Mouse (Mus musculus) stomach, embryonic 16.5 days (tissue): ENCODE results near the gene Gdf15. TPM values are rescaled to one million over a fixed set of nuclear protein-coding genes. Genes with fewer than 3 reads are reported as not detected.

ENCODE experiments used
- ATAC-seq: fragments of 200-750 bp; cut with Nextera tagmentation; 2 replicates; pipeline ENCODE4 v1.8.0; 2017; ENCODE audit warnings: moderate number of reproducible peaks, moderate TSS enrichment; ENCODE audit not compliant: insufficient read depth, low FRiP score
- H3K27ac ChIP-seq: fragments of 300-500 bp; sonication (generic); 2 replicates; pipeline ENCODE4 v1.5.1; 2014; ENCODE audit warnings: low read length
- H3K27me3 ChIP-seq: fragments of 300-500 bp; sonication (generic); 2 replicates; pipeline ENCODE4 v1.6.1; 2014; ENCODE audit warnings: low read length, control low read depth, mixed read lengths; ENCODE audit not compliant: control insufficient read depth, insufficient read depth
- H3K36me3 ChIP-seq: fragments of 300-500 bp; sonication (generic); 2 replicates; pipeline ENCODE4 v1.6.1; 2014; ENCODE audit warnings: low read length; ENCODE audit not compliant: control insufficient read depth, insufficient read depth
- H3K4me1 ChIP-seq: fragments of 300-500 bp; sonication (generic); 2 replicates; pipeline ENCODE4 v1.6.1; 2014; ENCODE audit warnings: low read length, control low read depth, mixed read lengths; ENCODE audit not compliant: control insufficient read depth, insufficient read depth
- H3K4me2 ChIP-seq: fragments of 300-500 bp; sonication (generic); 2 replicates; pipeline ENCODE4 v1.6.1; 2014; ENCODE audit warnings: low read depth, low read length, mixed read lengths
- H3K4me3 ChIP-seq: fragments of 300-500 bp; sonication (generic); replicated peaks from 2 replicates; pipeline ENCODE4 v1.5.1; 2014; ENCODE audit warnings: mild to moderate bottlenecking, low read length
- H3K9ac ChIP-seq: fragments of 300-500 bp; sonication (generic); 2 replicates; pipeline ENCODE4 v1.6.1; 2014; ENCODE audit warnings: low read length
- H3K9me3 ChIP-seq: fragments of 300-500 bp; sonication (generic); replicated peaks from 2 replicates; pipeline ENCODE4 v1.6.1; 2016; ENCODE audit warnings: low read length, control low read depth; ENCODE audit not compliant: control insufficient read depth
- WGBS: fragments of 180-500 bp; shearing (Covaris S2); extraction: QIAGEN DNeasy Blood & Tissue Kit; methylation state at CpG from one replicate; pipeline ENCODE4 v1.1.7; 2014; 5-methylcytosine and 5-hydroxymethylcytosine counted together
- polyA plus RNA-seq: library from polyadenylated mRNA; unstranded; fragments of >200 nt; fragmentation: Nextera tagmentation; extraction: Ambion mirVana; gene quantifications from 2 replicates; pipeline ENCODE4 v1.2.1, GENCODE M21; 2015

The Gdf15 gene
- polyA plus RNA-seq, 1 experiment from 2014 or later = 0.57 TPM

GRCm38 (mm10) chr8:70613763-70614162 lies 18.5 kb downstream of the Gdf15 start:
- no peaks in the 10 kb centered on the region for H3K9me3 ChIP-seq
- H3K36me3 ChIP-seq = no peaks in the 10 kb centered on the region
- H3K4me1 ChIP-seq = peaks cover 24% of the 10 kb centered on the region
- no peak overlapping the region for H3K4me3 ChIP-seq
- peak overlapping the region; percentile 38 for H3K27ac ChIP-seq
- no peaks in the 10 kb centered on the region for H3K27me3 ChIP-seq
- no peak overlapping the region for H3K4me2 ChIP-seq
- WGBS = 8% methylated on average over 1 of the region's 1 CpGs
- no peak overlapping the region; the same call in 1 of the 2 replicates for H3K9ac ChIP-seq
- ATAC-seq = no peak

- peaks cover 32% of the 10 kb centered on the region for H3K4me1 ChIP-seq
- H3K27me3 ChIP-seq = no peaks in the 10 kb centered on the region
- WGBS = under 1% methylated on average over 6 of the region's 6 CpGs
- H3K36me3 ChIP-seq = no peaks in the 10 kb centered on the region
- H3K9ac ChIP-seq = peak overlapping the region; percentile 97
- H3K4me2 ChIP-seq = peak overlapping the region; percentile 98
- peak overlapping the region; percentile 98 for H3K27ac ChIP-seq
- H3K4me3 ChIP-seq = peak overlapping the region; percentile 85
- no peak for ATAC-seq
- no peaks in the 10 kb centered on the region for H3K9me3 ChIP-seq
Measured at GRCm38 (mm10) chr8:70611849-70612248, 20.4 kb downstream of the Gdf15 start.

- H3K27me3 ChIP-seq = no peaks in the 10 kb centered on the region
- peak overlapping the region; percentile 85 for H3K4me3 ChIP-seq
- H3K4me1 ChIP-seq = peaks cover 33% of the 10 kb centered on the region
- peak overlapping the region; percentile 98 for H3K27ac ChIP-seq
- no peak; the same call in 1 of the 2 replicates for ATAC-seq
- no peaks in the 10 kb centered on the region for H3K36me3 ChIP-seq
- no peaks in the 10 kb centered on the region for H3K9me3 ChIP-seq
- peak overlapping the region; percentile 98 for H3K4me2 ChIP-seq
- peak overlapping the region; percentile 97 for H3K9ac ChIP-seq
- WGBS = under 1% methylated on average over 54 of the region's 54 CpGs
Measured at GRCm38 (mm10) chr8:70610796-70611771, 21.2 kb downstream of the Gdf15 start.

GRCm38 (mm10) chr8:70609849-70610795 lies 22.1 kb downstream of the Gdf15 start:
- Histone ChIP-seq H3K36me3 (no peaks in the 10 kb centered on the region), H3K4me3 (peak overlapping the region; percentile 85), H3K4me2 (peak overlapping the region; percentile 98), H3K27me3 (no peaks in the 10 kb centered on the region), H3K9ac (peak overlapping the region; percentile 97), H3K27ac (peak overlapping the region; percentile 98), H3K4me1 (peaks cover 33% of the 10 kb centered on the region), H3K9me3 (no peaks in the 10 kb centered on the region)
- under 1% methylated on average over 43 of the region's 45 CpGs for WGBS
- ATAC-seq = peak; percentile 81

GRCm38 (mm10) chr8:70609368-70609848 lies 22.8 kb downstream of the Gdf15 start:
- Histone ChIP-seq H3K9me3 (no peaks in the 10 kb centered on the region), H3K4me2 (peak overlapping the region; percentile 98), H3K36me3 (no peaks in the 10 kb centered on the region), H3K4me3 (peak overlapping the region; percentile 85), H3K9ac (peak overlapping the region; percentile 97), H3K27me3 (no peaks in the 10 kb centered on the region), H3K4me1 (peaks cover 33% of the 10 kb centered on the region), H3K27ac (peak overlapping the region; percentile 98)
- peak; percentile 77 for ATAC-seq
- WGBS = under 1% methylated on average over 37 of the region's 39 CpGs

GRCm38 (mm10) chr8:70608749-70609367 lies 23.4 kb downstream of the Gdf15 start, which contains the start of gene Ssbp4:
Gene Ssbp4, minus strand, starts transcription at chr8:70608872.
- Histone ChIP-seq H3K4me1 (peaks cover 33% of the 10 kb centered on the region), H3K4me2 (peak within 1 kb of the TSS; percentile 98), H3K36me3 (no peaks in the 10 kb centered on the region), H3K27ac (peak within 1 kb of the TSS; percentile 98), H3K4me3 (peak within 1 kb of the TSS; percentile 85), H3K9ac (peak within 1 kb of the TSS; percentile 97), H3K9me3 (no peaks in the 10 kb centered on the region), H3K27me3 (no peaks in the 10 kb centered on the region)
- 4% methylated on average over 26 of the region's 26 CpGs for WGBS
- no peak for ATAC-seq

- no peak for ATAC-seq
- no peaks in the 10 kb centered on the region for H3K27me3 ChIP-seq
- H3K9me3 ChIP-seq = 0 out of 2 replicates have a peak, but pooled peaks cover under 1% of the 10 kb centered on the region
- H3K4me3 ChIP-seq = peak overlapping the region; percentile 85
- peak overlapping the region; percentile 98 for H3K4me2 ChIP-seq
- peak overlapping the region; percentile 98 for H3K27ac ChIP-seq
- no peaks in the 10 kb centered on the region for H3K36me3 ChIP-seq
- 1% methylated on average over 84 of the region's 84 CpGs for WGBS
- peak overlapping the region; percentile 97 for H3K9ac ChIP-seq
- H3K4me1 ChIP-seq = peaks cover 27% of the 10 kb centered on the region
Measured at GRCm38 (mm10) chr8:70607898-70608748, 24.1 kb downstream of the Gdf15 start.

- peak overlapping the region; percentile 98 for H3K4me2 ChIP-seq
- 22% methylated on average over 6 of the region's 6 CpGs for WGBS
- 0 out of 2 replicates have a peak, but pooled peaks cover 4% of the 10 kb centered on the region for H3K9me3 ChIP-seq
- H3K27ac ChIP-seq = peak overlapping the region; percentile 68; the same call in 1 of the 2 replicates
- no peaks in the 10 kb centered on the region for H3K27me3 ChIP-seq
- H3K4me3 ChIP-seq = peak overlapping the region; percentile 85
- ATAC-seq = no peak
- H3K9ac ChIP-seq = peak overlapping the region; percentile 97
- H3K4me1 ChIP-seq = peaks cover 26% of the 10 kb centered on the region
- H3K36me3 ChIP-seq = no peaks in the 10 kb centered on the region
Measured at GRCm38 (mm10) chr8:70607603-70607897, 24.7 kb downstream of the Gdf15 start.
